Mouse (Mus musculus) bone marrow macrophage, adult 2 months (primary cell): Measurements from ENCODE around the gene Hcar1. TPM values are rescaled to one million over a fixed set of nuclear protein-coding genes. Genes with fewer than 3 reads are reported as not detected.

ENCODE experiments used
- H3K27ac ChIP-seq: 2 replicates; pipeline ENCODE4 v1.5.1; 2012; ENCODE audit warnings: low read depth, low read length; ENCODE audit not compliant: insufficient read depth
- H3K4me1 ChIP-seq: 2 replicates; pipeline ENCODE4 v1.6.1; 2012; ENCODE audit warnings: low read length; ENCODE audit not compliant: control insufficient read depth, insufficient read depth
- H3K4me3 ChIP-seq: 2 replicates; pipeline ENCODE4 v1.5.1; 2012; ENCODE audit warnings: mild to moderate bottlenecking, low read length, moderate library complexity; ENCODE audit not compliant: insufficient read depth
- CTCF ChIP-seq: IDR thresholded peaks from 2 replicates; pipeline ENCODE4 v1.5.1; 2012; ENCODE audit warnings: low read depth, mild to moderate bottlenecking, low read length, moderate library complexity
- POLR2A ChIP-seq: IDR thresholded peaks from 2 replicates; pipeline ENCODE4 v1.6.1; 2012; ENCODE audit warnings: mild to moderate bottlenecking, low read depth, low read length, borderline replicate concordance
- polyA plus RNA-seq: library from polyadenylated mRNA; stranded (reverse); fragments of >200 nt; gene quantifications from 2 replicates; pipeline ENCODE4 v1.2.4, GENCODE M21; 2012; ENCODE audit not compliant: missing spikeins, insufficient read depth, insufficient read length

Gene Hcar1
- polyA plus RNA-seq, 1 experiment = not detected

DNA sequence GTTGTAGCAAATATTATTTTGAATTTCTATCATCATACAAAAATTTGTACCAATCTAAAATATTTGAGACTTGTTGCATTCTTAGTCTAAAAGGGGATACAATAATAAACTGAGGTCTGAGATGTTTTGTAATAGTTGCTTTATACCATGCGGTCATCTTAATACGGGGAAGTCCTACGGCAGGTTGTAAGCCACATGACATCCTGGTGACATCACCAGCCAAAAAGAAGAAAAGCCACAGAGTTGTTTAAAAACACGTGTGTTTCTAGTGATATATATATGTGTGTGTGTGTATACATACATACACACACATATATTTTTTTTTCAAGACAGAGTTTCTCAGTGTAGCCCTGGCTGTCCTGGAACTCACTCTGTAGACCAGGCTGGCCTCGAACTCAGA, 13.7 kb upstream of the Hcar1 start:
- TF ChIP-seq POLR2A (no peak), CTCF (no peak)

DNA sequence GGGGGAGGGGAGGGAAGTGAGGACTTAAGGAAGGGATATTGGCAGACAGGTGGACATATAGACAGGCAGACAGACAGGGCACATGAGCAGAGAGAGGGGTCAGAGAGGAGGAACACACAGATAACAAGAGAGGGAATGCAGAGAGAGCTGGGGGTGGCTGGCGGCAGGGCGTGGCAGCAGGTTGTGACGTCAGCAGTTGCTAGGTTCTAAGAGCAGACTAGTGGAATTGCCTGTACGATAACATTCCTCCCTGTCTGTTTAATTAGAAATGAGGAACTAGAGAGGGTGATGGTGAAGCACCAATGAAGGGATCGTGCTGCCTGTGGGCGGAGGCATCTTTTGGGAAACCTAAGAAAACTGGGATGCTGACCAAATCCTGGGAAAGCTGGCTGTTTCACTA, 11.8 kb upstream of the Hcar1 start:
- H3K27ac ChIP-seq = no peak overlapping the region
- H3K4me3 ChIP-seq = no peak overlapping the region
- peaks cover 51% of the 10 kb centered on the region for H3K4me1 ChIP-seq
- no peak for TF ChIP-seq POLR2A
- TF ChIP-seq CTCF = no peak

More for the DNA sequence above, 13.7 kb upstream of the Hcar1 start:
- Histone ChIP-seq H3K27ac (no peak overlapping the region), H3K4me1 (peaks cover 65% of the 10 kb centered on the region), H3K4me3 (no peak overlapping the region)

DNA sequence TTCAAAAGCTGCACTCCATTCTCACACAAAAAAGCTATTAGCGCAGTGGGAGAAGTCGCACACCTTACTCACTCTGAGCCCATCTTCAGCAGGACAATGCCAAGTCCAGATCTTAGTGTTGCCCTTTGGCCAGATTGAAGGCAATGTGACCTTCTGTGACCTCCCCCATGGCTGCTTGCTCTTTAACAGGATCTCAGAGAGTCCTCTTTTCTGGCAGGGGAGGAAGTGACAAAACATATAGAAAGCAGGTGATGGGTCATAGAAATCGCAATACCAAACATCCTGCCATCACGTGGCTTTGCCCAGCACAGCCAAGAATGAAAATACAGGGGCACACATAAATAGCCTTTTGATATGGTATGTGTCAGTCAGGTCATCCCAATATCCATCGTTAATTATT, 11.2 kb upstream of the Hcar1 start:
- H3K4me3 ChIP-seq = no peak overlapping the region
- no peak overlapping the region for H3K27ac ChIP-seq
- H3K4me1 ChIP-seq = peaks cover 49% of the 10 kb centered on the region
- TF ChIP-seq CTCF (no peak), POLR2A (no peak)

DNA sequence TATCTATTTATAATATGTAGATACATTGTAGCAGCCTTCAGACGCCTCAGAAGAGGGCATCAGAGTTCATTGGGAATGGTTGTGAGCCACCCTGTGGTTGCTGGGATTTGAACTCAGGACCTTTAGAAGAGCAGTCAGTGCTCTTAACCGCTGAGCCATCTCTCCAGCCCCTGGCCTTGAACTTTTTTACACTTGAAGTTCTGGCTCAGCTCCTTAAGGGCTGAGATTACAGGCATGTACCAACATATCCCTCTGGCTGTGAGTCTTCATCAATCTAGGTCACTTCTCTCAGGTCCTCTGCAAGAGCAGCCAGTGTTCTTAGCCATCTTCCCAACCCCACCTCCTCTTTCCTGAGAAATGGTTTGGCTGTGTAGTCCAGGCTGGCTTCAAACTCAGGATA, 10.5 kb upstream of the Hcar1 start:
- Histone ChIP-seq H3K27ac (no peak overlapping the region), H3K4me1 (peaks cover 42% of the 10 kb centered on the region), H3K4me3 (no peak overlapping the region)
- TF ChIP-seq CTCF = no peak
- no peak for TF ChIP-seq POLR2A

DNA sequence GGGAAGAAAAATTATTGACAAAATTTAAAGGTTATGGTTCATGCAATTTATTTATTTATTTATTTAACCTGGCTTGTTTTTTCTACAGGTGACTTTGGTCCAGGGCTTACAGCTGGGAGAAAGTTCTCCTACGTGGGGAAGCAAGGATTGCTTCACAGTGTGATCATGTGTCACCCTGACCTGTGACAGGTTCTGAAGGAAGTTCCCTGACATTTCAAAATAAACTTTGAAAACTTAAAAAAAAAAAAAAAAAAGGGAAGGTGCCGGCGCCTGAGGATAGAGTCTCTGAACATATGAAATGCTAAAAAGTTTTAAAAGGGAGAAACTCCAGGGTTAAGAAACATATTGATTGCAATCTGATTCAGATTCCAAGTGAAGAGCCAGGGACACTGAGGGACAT, 6.5 kb upstream of the Hcar1 start:
- TF ChIP-seq CTCF (no peak), POLR2A (no peak)
- no peak overlapping the region for H3K4me3 ChIP-seq
- H3K4me1 ChIP-seq = peaks cover 27% of the 10 kb centered on the region
- no peak overlapping the region for H3K27ac ChIP-seq

DNA sequence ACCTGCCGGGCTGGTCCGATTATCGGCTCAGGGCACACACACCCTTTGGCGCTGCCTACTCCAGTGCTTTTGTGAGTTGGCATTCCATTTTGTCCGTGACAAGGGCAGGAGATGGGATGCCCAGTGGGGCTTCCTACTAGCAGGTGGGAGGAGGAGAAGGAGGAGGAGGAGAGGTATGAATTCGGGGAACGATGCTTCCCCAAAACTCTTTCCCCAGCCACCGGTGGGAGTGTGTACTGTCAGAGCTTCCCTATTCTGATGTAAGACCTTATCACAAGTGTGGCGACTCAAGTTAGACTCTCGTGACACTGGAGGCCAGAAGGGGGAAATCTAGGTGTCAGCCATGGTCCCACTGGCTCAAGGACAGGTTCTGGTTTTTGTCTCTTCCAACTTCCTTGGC, 4.5 kb upstream of the Hcar1 start:
- Histone ChIP-seq H3K4me1 (peaks cover 14% of the 10 kb centered on the region), H3K4me3 (no peak overlapping the region), H3K27ac (no peak overlapping the region)
- no peak for TF ChIP-seq POLR2A
- no peak for TF ChIP-seq CTCF

DNA sequence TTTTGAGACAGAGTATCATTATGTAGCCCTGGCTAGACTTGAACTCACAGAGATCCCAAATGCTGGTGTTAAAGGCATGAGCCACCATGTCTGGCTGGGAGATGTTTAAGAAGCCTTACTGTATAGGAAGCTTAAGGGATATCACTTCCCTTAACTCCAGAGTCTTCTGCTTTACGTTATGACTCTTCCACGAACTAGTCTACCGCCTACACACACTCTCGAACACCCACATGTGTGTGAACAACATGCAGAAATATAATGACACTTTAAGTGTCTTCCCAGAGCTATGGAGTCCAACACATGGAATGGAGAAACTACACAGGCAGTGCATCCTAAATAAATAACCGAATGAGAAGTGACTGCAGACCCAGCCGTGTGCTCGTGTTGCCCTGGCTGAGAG, 4.1 kb upstream of the Hcar1 start:
- TF ChIP-seq CTCF = no peak
- no peak for TF ChIP-seq POLR2A

DNA sequence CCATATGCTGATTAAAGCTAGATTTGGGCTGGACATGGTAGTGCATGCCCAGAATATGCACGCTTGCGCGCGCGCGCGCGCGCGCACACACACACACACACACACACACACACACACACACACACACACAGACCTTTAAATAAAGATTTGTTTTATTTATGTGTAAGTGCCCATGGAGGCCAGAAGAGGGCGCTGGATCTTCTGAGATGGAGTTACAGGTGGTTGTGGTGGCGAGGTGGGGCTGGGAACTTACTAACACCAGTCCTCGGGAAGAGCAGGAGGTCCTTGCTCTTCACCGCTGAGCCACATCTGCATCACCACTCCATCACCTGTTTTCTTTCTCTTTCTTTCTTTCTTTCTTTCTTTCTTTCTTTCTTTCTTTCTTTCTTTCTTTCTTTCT, 958 bp upstream of the Hcar1 start:
- Histone ChIP-seq H3K27ac (no peak overlapping the region), H3K4me3 (no peak overlapping the region), H3K4me1 (peaks cover 12% of the 10 kb centered on the region)
- TF ChIP-seq POLR2A (no peak), CTCF (no peak)

More for the DNA sequence above, 4.1 kb upstream of the Hcar1 start:
- Histone ChIP-seq H3K27ac (no peak overlapping the region), H3K4me1 (peaks cover 14% of the 10 kb centered on the region), H3K4me3 (no peak overlapping the region)

DNA sequence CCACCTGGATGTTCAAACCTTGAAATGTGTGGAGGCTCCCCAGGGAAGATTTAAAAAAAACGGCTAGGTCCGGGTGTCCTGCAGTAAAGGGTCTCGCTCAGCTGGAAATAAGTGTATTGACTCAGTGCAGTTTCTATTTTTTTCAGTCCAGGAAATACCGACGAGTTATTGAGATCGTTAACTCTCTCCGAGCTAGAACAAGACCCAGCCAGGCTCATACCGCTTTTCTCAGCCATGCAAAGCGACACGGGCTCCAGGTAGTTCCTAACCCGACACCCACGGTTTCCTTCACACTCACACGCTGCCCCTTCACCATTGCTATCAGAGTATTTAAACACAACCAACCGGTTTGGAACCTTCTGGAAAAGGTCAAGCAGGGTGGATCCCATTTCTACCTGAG, 1.8 kb downstream of the Hcar1 start:
- Histone ChIP-seq H3K27ac (no peak overlapping the region), H3K4me1 (peaks cover 7% of the 10 kb centered on the region), H3K4me3 (no peak overlapping the region)
- TF ChIP-seq CTCF (no peak), POLR2A (no peak)

DNA sequence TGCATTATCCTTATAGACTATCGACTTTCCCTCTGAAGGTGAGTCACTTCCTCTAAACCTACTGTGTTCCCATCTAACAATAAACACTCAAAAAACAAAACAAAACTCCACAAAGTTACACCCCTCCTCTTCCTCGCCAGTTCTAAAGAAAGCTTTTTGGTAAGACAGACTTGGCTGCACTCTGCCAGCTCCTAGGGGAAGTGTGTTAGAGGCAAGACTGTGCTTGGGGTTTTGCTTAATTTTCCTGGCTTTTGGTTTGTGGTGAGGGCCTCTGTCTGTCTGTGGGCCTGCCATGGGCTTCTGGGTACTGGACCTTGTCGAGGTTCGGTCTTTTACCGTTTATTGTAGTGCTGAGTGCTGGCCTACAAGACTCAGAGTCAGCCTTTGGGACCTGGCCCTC, 5.6 kb downstream of the Hcar1 start:
- TF ChIP-seq CTCF (no peak), POLR2A (no peak)
- Histone ChIP-seq H3K27ac (no peak overlapping the region), H3K4me1 (peaks cover 9% of the 10 kb centered on the region), H3K4me3 (no peak overlapping the region)

DNA sequence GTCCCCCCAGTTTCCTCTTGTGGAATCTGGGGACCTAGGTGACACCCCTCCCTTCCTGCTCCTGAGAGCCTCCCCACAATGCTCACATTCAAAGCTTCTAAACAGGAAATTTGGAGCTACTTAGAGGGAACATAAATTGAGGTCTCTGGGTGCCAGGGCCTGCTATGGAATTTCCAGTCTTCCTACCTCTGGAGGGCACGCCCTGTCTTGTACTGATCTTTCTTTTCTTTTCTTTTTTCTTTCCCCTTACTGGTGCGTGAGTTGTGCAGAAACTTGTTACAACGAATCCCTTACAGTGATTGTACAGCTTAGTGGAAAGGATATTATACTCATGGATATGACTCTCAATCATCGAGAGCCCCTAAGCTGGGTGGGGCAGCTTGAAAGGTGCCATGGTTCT, 10.2 kb downstream of the Hcar1 start:
- no peak overlapping the region for H3K4me3 ChIP-seq
- no peak overlapping the region for H3K27ac ChIP-seq
- TF ChIP-seq POLR2A (no peak), CTCF (no peak)
- peaks cover 28% of the 10 kb centered on the region for H3K4me1 ChIP-seq

DNA sequence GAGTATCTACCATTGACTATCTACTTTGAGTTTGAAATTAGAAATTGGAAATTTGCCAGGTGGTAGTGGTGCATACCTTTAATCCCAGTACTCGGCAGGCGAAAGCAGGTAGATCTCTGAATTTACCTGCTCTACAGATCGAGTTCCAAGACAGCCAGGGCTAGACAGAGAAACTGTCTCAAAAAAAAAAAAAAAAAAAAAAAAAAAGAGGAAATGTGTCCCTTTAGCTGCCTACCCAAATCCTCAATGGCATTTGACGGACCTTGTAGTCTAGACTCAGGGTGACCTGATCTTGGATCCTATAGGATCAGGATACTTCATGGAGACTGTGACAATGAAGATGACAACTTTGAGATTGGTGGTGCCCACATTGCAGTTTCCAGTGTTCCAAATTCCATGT, 13.4 kb downstream of the Hcar1 start:
- TF ChIP-seq CTCF = no peak
- no peak for TF ChIP-seq POLR2A
- H3K27ac ChIP-seq = no peak overlapping the region
- no peak overlapping the region for H3K4me3 ChIP-seq
- peaks cover 36% of the 10 kb centered on the region for H3K4me1 ChIP-seq
